Mouse (Mus musculus) CH12F3 (cell line): ENCODE results near the gene Mbtps1.

Experiments used
- in situ Hi-C: fragments of 300-500 bp; cut with MboI; formaldehyde crosslinking; loops from 2 replicates; pipeline ENCODE4 v1.14.3; 2020; ENCODE audit warnings: low sequenced_read_pairs

Gene Mbtps1

GRCm38 (mm10) chr8:119558603-119559401 lies at the start of gene Mbtps1:
Gene Mbtps1 (minus strand): TSS chr8:119558735.
- in situ Hi-C loops: no loop called here

GRCm38 (mm10) chr8:119606224-119606623 lies 47.7 kb upstream of the Mbtps1 start:
- in situ Hi-C loops: no loop called here

DNA sequence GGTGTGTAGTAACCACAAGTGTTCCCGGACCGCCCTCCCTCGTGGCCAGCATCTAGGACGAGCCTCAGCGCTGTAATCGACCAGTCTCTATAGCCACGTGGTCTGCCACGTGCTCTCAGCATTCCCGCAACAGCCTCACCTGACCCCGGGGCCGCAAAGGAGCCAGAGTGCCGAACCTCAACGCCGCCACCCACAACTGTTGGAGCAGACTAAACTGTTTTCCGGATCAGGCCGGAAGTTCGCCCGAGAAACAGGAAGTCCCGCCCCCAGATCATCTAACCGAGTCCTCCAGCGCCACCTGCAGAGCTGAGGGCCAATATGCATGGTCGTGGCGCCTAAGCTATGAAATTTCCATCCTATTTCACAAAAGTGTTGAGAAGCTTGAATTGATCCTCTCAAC lies 46.5 kb upstream of the Mbtps1 start, which contains the start of gene Taf1c:
Gene Taf1c (minus strand): TSS at position 227 of the 400 bp plus-strand sequence.
- in situ Hi-C loops: no loop called here

DNA sequence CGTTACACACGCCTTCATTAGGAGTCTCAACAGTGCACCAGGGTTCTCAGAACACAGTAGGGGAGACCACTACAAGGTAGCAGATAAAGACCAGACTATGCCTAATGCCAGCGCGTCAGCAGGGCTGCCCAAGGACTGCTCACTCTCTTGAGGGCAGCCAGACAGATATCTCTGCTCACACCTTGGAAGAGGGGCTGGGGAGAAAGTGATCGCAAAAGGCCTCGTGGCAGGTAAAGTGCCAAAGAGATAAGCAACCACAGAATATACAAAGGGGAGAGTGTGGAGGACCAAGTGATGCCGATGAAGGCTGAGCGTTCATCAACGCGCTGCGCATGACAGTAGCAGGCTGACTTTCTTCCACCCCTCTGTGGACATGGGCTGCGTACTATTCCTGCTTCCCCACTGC lies 45.9 kb upstream of the Mbtps1 start:
- in situ Hi-C loops: no loop called here

DNA sequence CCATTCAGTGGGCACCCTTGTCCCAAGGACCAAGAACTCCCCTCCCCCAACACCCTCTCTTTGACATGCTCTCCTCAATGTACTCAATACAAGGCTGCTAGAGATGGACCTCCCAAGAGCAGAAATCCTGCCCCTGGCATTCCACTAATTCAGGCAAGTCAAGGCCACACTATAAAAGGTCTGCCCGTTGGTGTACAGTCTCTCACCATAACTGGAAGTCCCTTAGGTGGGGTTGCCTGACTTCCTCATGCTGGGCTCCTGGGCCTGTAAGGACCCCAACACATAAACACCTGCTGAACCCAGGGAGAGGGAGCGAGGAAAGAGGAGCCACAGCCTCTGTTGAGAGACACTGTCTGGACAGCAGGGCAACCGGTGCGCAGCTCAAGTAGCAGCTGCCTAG lies 45.2 kb upstream of the Mbtps1 start:
- in situ Hi-C loops: no loop called here

DNA sequence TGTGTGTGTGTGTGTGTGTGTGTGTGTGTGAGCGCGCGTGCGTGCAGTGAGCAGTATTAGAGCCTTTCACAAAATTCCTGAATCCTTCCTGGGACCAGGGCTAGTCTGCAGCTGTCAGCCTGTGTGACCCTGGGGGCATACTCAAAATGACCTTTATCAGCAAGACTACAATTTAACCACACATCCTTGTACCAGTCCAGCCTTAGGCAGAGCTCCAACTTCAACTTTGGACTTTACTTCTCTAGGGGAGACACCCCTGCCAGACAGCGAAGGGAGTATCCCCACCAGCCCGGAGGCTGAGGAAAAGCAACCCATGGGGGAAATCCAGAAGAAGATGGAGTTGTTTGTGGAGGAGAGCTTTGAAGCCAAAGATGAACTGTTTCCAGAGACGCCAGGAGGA lies 32.9 kb upstream of the Mbtps1 start:
- in situ Hi-C loops: no loop called here

GRCm38 (mm10) chr8:119590348-119590747 lies 31.8 kb upstream of the Mbtps1 start:
- in situ Hi-C loops: no loop called here

GRCm38 (mm10) chr8:119588844-119589243 lies 30.3 kb upstream of the Mbtps1 start:
- in situ Hi-C loops: no loop called here

DNA sequence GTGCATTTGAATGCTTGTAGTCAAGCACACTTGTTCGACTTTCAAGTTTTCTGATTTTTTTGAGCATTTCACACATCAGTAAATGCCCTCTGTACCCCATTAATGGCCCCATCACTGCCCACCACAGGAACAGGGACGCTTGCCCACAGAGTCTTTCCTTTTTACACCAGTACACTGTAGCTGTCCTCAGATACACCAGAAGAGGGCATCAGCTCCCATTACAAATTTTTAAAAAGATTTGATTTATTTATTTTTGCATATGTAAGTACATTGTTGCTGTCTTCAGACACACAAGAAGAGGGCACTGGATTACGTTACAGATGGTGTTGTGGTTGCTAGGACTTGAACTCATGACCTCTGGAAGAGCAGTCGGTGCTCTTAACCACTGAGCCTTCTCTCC lies 29.8 kb upstream of the Mbtps1 start:
- in situ Hi-C loops: no loop called here

GRCm38 (mm10) chr8:119585901-119586300 lies 27.4 kb upstream of the Mbtps1 start:
- in situ Hi-C loops: no loop called here

GRCm38 (mm10) chr8:119580441-119581161 lies 22.1 kb upstream of the Mbtps1 start:
- in situ Hi-C loops: no loop called here

DNA sequence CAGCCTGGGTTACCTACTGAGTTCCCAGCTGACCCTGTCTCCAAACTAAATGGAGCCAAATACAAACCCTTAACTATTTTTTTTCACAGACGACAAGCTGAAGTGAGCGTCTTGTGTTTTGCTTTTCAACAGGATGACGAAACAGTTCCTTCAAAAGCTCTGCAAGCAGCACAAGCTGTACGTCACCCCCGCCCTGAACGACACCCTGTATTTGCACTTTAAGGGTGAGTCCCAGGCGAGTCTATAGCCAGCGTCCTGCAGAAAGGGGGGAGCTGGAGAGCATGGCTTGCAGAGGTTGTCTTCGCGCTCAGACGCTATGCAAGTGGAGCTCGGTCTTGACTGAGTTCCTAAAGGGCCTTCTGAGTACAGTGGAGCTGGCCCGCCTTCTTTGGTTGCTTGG lies 20.6 kb upstream of the Mbtps1 start:
- in situ Hi-C loops: no loop called here

DNA sequence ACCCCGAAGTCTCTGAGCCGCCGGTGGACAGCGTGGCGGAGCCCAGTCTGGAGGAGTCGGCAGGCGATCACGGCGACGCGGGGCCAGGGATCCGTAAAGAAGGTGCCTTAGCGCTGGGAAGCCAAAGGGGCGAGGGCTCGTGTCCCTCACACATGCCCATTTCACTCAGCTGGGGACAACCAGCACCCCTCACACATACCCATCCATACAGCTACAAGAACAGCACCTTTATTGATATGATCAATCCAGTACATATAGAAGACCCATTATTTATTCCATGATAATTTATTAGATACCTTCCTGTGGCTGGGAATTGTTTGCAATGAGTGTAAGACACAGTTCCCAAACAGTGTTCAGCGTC lies 16.8 kb upstream of the Mbtps1 start:
- in situ Hi-C loops: no loop called here

DNA sequence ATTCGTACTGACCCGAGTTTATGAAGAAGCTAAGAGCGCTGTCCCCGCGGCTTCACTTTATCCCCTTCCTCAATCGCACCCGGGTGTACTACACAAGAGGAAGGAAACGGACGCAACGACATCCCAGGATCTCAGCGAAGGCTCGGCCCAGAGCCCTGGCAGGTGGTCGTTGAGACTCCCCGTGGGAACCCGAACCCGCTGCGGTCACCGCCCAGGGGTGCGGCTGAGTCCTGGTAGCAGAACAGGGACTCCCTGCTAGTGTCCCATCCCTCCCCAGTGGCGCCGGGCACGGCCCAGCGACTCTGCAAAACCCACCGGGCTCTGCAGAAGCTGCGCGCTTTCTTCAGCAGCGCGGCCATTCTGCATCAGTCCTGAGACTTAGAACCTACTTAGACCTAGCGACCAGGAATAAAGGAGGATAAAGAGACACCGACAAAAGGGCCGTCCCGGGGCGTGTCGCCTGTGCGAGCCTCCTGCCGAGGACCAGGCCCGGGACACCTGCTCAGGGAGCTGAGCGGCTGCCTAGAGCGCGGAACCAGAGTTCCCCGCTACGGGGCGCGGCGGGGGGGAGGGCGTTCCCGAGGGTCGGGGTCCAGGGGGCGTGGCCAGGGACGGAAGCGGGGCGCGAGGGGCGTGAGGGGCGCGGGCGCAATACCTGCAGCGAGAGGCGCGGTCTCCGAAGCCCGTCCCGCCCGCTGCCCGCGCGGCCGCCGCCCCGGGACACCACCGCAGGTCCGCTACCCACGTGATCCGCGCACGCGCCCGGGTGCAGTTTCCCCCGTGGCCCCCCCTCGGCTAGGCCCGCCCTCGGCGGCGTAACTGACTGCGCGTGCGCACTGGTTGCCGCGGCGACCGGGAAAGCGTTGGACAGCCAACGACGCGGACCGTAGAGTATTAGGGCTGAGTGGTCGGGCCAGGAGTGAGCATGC lies 16.2 kb upstream of the Mbtps1 start, which contains the start of the genes Hsdl1 and Dnaaf1:
Gene Hsdl1 (minus strand): TSS at position 747 of the 929 bp plus-strand sequence.
Gene Dnaaf1 (plus strand): TSS at position 799 of the 929 bp plus-strand sequence.
- in situ Hi-C loops: no loop called here

DNA sequence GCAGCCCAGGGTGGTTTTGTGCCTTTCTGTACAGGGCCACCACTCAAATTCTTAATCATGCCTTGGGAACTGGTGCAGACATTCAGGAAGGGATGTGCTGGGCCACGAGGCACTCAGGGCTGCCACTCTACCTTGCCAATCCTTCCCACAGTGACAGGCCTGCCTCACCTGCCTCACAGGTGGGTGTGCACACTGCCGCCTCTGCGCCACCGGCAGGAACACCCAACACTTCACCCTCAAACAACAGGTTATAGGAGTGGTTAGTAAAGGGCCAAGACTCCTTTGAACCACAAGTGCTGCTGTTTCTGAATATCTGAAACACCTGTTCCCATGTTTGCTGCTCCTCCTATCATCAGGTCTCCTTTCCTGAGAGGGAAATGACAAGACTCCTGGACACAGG lies 13.9 kb upstream of the Mbtps1 start:
- in situ Hi-C loops: no loop called here

- in situ Hi-C loops: no loop called here
These were observed 12.6 kb upstream of the Mbtps1 start for GRCm38 (mm10) chr8:119571135-119571534.

DNA sequence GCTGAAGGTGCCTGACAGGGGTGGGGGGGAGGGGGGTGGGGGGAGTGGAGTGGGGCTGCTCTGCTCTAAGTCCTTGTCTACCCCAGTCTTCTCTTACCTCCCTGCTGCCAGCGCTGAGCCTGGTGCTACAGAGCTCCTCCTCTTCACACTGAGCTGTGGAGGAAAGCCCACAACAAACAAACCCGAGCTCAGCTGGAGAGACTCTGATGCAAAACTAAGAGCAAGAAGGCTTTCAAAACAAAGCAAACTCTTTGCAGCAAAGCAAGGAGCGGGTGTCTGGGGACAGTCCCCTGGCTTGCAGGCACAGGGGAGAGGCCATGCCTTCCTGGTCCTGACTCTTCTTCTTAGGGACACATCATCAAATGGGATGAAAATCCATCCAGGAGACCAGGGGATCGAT lies 11.3 kb upstream of the Mbtps1 start:
- in situ Hi-C loops: no loop called here

- in situ Hi-C loops: no loop called here
These were observed 10.4 kb upstream of the Mbtps1 start for GRCm38 (mm10) chr8:119568951-119569350.

DNA sequence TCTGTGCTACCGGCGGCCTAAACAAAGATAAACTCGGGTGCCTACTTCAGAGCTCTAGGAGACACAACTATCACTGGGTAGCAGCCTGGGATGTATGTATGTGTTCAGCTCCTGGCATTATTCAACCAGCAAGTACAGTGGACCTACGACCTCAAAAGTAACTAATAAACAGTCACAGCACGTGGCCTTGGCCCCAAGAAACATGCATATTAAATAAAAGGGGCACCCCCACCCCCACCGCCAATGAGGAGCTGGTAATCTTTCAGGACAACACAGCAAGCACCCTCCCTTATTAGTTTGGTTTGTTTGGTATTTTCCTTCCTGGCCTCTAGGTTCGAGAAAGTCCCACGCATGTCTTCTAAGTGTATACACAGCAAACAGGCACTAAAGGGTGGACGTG lies 9.7 kb upstream of the Mbtps1 start:
- in situ Hi-C loops: no loop called here

- in situ Hi-C loops: no loop called here
These were observed 7.8 kb upstream of the Mbtps1 start for GRCm38 (mm10) chr8:119566367-119566766.

- in situ Hi-C loops: no loop called here
These were observed 5.3 kb upstream of the Mbtps1 start for GRCm38 (mm10) chr8:119563849-119564251.
